Mouse (Mus musculus) cerebellum, adult 2 months (tissue): Measurements from ENCODE around the gene Klf3.

Experiments
- CTCF ChIP-seq: fragments of 200-500 bp; IDR thresholded peaks from 2 replicates; pipeline ENCODE4 v1.5.1; 2011; ENCODE audit warnings: low read depth, mild to moderate bottlenecking, control low read depth, low read length, moderate library complexity, borderline replicate concordance; ENCODE audit not compliant: insufficient read depth
- POLR2A ChIP-seq: fragments of 200-500 bp; IDR thresholded peaks from 2 replicates; pipeline ENCODE4 v1.6.1; 2011; ENCODE audit warnings: low read length, control low read depth, borderline replicate concordance; ENCODE audit not compliant: insufficient read depth

DNA sequence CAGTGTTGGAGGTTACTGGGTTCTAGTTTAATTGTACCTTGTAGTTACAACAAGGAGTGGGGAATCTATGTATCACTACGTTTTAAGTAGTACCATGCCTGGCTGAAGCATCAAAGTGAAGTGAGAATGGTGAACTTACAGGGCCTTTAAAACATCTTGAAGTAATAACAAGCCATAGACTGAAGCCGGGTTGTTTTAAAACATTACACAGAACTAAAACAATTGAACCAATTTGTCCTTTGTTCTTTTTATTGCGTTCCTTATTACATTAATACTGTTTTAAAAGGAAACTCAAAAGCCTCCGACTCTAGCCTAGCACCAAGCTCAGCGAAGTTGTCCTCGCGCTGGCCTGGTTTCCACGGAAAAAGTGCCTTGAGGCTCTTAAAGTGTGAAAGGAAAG, 1.0 kb upstream of the Klf3 start:
- no peak for TF ChIP-seq POLR2A
- TF ChIP-seq CTCF = no peak
